Mouse (Mus musculus): Measurements from ENCODE around the gene Ston2.

Ston2 gene

DNA sequence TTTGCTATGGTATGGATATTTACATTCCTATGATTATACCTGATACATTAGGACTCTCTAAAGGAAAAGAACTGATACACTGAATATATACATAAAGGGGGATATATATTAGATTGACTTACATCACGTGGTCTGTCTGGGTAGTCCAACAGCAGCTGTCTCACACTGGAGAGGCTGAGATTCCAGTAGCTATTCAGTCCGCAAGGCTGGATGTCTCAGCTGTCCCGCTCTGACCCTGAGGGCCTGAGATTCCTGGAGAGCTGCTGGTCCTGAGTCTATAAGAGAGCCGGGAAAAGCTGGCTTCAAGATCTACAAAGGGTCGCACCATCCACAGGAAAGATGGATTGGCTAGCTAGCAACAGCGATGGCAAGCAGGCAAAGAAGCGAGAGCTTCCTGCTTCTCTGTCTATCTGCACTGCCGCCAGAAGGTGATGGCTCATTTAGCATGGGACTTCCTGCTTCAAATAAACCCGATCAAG is at the start of gene Ston2:
Ston2 (minus strand) TSS at position 429 of the 479 bp plus-strand sequence.
- peak; percentile 33 for DNase-seq (ENCODE audit: low read depth)

DNA sequence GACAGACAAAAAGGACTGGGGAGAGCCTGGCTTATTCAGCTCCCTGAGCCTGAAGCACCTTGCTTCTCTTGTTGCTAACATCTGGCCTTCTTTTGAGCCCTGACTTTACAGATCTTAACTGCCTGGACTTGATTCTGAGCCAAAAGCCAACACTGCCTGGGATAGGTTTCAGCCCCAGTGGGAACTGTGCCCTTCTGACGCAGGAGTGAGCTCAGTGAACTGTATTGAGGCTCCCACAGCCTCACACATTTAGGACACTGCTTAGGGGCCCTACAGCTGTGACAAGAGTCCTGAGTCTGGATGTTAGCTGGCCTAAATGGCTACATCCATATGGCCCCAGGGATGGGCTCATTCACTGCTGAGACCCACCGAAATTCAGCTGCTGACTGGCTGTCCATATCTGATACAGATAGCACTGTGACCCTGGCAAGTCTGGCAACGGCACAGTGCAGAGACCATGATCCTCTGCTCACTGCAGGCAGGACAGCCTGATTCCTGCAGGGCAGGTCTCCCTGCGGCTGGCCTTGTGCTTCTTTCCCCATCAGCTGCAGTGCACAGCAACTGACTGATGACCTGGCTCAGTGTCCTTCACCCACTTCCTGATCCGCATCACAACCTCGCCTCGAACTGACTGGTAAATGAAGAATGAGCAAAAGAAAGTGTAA is 49.3 kb upstream of the Ston2 start:
- peak; percentile 47 for DNase-seq (ENCODE audit: low read depth)

DNA sequence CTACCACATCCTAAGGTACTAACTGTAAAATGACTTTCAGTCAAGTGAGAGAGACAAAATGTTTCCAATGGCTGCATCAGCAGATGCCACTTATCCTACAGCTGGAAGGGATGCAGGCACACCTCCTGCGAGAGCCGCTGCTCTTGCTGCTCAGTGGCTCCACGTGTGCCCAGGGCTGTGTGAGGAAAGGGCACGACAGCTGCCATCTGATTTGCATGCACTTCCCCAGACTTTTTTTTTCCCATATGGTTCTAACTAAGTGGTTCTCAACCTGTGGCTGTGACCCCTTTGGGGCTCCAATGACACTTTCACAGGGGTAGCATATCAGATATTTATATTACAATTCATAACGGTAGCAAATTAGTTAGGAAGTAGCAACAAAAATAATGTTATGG is 45.7 kb upstream of the Ston2 start:
- no peak for DNase-seq (ENCODE audit: low read depth)

DNA sequence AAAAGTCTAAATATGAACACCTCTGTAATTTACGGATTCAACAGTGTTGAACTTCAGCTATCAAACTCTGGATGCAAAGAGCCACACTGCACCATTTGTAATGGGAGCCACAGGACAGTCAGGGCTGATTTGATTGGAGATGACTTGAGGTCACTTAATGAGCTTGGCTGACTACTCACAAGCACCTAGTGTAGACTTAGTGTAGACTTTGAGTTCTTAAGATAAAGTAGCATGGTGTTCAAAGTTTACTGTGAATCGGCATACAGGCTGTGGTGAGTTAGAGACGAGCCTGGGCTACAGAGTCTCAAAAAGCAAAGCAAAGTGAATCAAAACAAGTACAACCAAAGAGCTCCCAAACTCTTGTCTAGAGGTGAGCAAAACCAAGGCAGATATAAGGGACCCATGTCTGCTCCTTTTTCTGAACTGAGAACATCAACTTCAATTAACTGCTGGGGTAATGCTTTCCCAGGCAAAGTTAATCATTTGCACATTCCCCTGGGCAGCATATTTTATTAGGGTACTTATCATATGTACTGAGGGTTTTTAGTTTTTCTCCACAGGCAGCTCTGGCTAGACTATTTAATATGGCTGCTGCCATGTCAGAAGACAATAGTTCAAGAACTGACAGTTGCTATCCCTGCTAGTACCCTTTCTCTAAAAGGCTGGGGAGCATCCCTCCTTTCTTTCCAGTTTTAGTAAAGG is 45.2 kb upstream of the Ston2 start:
- no peak for DNase-seq (ENCODE audit: low read depth)

DNA sequence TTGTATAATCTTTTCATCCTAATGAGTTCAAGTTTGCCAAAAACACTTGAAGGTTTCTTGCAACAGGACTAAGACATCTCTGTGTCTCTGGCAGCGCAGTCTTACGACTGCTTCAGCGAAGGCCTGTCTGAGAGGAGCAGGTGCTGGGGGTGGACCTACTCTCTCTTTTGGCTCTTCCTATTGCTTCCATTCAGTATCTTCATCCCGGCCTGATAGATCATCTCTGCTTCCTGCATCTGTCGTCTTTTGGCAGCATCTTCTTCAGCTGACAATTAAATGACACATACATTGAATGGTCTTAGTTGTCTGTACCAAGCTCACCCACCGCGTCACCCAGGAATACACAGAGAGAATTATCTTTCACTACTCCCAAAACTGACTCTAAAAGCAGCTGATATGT is 43.2 kb upstream of the Ston2 start:
- no peak for DNase-seq (ENCODE audit: low read depth)

DNA sequence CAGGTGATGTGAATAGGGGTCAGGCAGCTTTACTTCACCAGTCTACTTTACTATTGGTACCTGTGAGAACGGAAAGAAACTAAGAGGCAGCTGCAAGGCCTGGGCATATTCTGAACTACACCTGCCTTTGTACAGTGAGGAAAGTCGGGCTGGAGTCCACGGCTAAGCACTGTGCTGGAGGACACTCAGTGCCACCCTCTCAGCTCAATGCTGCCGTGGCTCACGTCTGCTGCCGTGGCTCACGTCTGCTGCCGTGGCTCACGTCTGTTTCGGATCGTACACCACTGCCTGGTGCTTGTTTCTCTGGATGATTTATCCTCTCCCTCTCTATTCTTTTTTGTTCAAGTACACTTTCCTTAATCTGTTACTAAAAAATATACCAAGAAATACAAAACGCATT is 32.3 kb upstream of the Ston2 start:
- DNase-seq (ENCODE audit: low read depth): no peak

DNA sequence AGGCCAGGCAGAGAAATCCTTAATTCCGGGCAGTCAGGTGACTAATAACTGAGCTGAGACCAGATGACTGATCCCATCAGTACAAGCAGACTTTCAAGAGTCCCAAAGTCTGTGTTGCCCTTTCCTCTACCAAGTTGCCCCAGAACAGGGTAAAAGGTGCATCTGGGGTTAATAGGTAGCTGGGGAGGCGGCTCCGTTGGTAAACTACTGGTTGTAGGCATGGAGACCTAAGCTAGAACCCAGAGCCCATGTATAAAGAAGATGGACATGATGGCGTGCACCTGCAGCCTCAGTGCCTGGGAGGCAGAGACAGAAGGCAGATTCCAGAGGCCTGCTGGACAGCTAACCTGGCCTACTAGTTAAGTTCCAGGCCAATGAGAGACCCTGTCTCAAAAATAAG is 30.5 kb upstream of the Ston2 start:
- no peak for DNase-seq (ENCODE audit: low read depth)

DNA sequence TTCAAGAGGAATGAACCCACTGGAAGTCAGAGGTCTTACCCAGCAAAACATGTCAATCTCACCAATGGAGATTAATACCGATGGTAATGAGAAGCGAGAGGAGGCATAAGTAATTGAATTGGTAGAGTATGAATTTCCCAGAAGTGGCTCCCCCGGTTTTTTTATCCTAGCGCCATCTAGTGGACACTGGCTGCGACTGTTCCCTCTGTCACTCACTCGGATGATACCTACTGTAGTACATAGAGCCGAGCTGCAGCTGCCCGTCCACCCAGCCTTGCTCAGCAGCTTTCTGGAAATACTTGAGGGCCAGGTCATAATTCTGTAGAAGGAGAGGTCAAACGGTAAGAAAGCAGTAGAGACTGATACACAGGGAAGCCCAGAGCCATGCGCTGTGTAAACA is 27.8 kb upstream of the Ston2 start:
- peak; percentile 56 for DNase-seq (ENCODE audit: low read depth)

DNA sequence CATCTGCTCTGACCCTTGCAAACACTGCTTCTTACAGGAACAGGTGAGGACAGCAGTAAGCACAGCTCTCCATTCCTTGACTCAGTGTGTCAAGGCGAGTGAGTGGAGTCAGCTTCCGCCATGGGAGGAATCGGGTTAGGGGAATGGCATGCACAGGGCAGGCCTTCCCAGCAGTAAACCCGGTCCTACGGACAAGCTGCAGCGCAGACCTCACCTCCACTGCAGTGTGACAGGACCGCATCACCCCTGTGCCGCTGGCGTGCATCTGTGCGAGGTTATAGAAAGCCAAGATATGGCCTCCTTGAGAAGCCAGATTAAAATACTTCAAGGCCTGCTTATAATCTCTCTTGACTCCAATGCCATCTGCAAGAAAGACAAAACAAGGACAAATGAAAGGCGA is 27.4 kb upstream of the Ston2 start:
- DNase-seq (ENCODE audit: low read depth): no peak

DNA sequence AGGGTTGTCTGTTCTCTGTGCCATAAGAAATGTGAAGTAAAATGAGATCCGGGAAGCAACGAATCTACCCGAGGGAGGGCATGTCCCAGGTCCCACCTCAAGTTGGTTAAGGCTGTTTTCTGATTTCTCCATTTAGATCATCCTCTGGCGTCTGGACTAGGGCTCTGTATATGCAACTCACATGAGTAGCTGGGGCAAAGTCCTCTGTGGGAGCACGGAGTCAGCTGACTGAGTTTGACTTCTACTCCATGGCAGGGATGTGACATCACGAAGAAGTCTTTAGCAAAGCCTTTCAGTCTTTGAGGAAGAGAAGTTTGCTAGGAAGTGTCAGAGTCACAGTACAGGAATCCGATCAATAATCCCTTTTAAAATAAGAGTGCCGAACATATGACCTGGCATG is 20.7 kb upstream of the Ston2 start:
- no peak for DNase-seq (ENCODE audit: low read depth)

DNA sequence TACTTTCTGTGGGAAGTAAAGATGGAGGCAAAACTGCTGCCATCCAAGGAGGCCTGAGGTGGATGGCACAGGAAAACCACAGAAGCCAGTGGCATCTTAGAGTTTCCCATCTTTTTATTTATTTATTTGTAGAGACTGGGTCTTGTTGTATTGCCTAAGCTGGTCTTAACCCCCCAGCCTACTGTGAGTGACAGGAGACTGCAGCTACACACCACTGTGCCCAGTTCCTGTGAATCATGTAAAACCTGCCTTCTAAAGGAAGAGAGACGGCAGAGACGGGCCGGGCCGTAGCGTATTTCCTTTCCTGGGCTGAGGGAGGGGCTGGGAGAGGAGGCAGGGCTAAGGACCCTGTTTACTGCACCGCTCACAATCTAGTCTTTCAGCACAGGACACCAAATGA is 19.6 kb upstream of the Ston2 start:
- peak; percentile 56 for DNase-seq (ENCODE audit: low read depth)

DNA sequence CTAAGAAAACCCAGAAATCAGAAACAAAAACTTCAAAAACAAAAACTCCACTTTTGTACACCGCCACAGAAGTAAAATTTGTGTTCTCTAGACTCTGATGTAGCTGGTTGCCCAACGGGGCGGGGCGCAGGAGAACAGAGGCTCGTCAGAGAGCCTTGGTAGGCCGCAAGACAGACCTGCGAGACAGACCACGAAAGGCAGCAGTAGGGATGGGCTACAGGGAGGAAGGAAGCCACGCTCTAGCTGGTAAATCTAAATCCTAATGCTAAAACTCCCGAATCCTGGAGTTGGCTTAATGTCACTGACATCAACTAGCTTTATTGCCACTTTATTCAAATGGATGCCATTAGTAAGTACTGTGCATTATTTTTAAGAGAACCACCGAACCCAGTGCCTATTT is 18.9 kb upstream of the Ston2 start:
- no peak for DNase-seq (ENCODE audit: low read depth)

DNA sequence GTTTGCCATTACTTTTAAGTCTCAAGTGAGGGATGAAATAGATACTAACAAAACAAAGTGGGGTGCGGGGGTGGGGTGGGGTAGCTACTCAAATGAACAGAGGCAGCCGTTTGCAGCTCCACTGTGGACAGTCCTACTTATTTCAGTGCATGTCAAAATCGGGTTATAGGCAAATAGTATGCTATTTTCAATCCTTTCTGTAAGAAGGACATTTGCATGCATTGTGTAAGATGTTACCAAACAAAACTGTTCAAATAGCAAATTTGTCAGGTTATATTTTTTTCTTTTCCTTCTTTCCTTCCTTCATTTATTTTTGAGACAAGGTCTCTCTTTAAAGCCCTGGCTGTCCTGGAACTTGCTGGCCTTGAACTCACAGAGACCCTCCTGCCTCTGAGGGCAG is 16.1 kb upstream of the Ston2 start:
- no peak for DNase-seq (ENCODE audit: low read depth)

DNA sequence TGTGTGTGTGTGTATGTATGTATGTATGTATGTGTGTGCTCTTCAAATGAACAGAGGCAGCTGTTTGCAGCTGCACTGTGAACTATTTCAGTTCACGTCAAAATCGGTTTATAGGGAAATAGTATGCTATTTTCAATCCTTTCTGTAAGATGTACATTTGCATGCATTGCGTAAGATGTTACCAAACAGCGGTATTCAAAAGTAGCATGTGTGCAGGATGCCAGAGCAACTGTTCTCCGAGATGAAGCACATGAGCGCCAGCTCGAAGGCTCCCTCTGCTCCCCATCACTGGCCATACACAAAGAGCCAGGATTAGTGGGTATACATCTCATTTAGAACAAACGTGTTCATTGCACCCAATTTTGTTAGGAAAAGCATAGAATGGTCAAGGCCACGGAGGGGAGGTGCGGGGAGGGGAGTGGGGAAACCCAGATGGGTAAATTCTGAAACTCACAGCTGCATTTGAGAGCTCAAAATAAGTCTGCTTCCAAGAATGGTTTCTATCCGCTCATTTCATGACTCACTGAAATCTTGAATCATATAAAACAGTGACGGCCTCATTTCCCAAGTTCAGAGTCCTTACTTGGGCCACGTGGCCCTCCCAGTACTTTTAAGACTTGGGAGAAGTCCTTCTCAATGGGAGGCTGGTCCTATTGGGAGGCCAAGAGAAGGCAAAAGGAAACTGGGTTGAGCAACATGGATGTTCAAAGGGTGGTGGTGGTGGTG is 15.2 kb upstream of the Ston2 start:
- DNase-seq (ENCODE audit: low read depth): no peak

DNA sequence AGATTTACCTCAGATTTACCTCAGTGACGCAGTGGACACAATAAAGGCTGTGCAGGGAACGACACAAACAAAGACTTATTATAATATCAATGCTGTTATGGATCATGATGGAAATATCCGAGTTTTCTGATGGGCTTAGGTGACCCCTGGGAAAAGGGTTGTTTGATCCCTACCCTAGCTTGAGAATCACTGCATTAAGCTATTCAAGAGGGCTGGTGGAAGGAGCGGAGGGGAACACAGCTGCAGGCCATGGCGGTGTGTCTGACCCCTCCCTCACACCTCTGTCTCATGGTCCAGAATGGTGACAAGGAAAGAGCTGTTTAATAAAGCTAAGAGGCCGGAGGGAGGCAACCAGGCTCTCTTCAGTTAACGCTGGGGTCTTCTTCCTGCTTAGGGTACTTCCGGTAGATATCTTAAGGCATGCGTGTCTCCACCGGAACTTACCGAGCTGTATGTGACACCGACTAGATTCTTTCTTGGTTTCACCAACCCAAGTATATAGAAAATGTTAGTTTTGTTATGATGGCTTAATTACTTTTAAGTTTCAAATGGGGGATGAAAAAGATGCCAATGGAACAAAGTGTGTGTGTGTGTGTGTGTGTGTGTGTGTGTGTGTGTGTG is 14.5 kb upstream of the Ston2 start:
- no peak for DNase-seq (ENCODE audit: low read depth)

DNA sequence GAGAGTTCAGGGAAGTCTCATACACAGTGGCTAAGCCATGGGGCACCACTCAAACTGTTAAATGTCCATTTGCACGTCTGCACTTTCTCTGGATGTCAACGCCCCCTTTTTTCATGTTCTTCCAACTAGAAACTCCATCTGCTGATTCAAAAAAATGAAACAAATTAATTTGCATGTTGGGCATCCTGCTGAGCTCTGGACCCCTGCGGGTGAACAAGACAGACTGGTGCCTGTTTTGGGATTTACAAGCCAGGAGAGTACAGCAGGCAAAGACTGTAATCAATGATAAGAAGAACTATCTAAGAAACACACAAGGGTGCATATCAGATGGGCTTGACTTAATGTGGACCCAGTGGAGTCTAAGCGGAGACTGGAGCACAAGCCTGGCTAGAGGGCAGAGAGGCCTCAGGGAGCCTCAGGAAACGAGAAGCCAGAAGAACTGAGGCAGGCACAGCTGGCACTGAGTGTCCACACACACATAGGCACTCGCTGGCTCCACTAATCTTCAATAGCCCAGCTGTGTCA is 12.7 kb upstream of the Ston2 start:
- DNase-seq (ENCODE audit: low read depth): no peak

DNA sequence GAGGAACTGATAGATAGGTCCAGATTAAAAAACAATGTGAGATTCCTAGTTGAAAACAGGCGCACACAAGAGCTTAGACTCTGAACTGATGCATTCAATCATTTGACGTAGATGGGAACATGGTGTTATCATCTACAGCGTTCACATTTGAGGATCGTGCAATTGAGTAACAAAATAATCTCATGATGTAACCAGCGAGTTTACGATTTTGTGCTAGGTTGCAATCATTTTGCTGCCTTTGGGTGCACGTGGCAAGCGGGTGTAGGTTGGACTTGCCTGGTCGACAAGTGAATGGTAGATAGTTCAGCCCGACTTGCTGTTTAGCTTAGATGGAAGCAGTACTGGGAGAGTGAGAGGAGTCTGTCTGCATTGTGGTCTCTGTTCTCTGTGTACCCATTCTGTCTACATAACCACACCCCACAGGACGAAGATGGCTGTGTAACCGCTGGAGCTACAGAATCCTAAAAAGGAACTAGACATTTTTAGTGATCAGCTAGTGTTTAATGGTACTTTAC is 11.7 kb upstream of the Ston2 start:
- DNase-seq (ENCODE audit: low read depth): peak; percentile 37

DNA sequence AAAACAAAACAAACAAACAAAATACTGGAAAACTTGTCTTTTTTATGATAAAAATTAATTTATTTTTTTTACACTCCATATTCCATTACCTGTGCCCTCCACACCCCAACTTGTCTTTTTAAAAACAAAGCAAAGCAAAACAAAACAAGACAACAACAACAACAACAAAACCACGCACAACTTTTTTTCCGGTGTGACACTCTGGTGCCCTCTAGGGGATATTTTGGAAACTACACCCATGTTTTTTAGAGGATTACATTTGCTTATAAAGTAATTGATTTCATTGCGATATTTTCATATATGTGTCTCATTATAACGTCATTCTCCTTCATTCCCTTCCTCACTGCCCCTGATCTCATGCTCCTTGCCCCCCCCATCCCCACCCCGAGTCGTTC is 11.2 kb upstream of the Ston2 start:
- DNase-seq (ENCODE audit: low read depth): peak; percentile 47

DNA sequence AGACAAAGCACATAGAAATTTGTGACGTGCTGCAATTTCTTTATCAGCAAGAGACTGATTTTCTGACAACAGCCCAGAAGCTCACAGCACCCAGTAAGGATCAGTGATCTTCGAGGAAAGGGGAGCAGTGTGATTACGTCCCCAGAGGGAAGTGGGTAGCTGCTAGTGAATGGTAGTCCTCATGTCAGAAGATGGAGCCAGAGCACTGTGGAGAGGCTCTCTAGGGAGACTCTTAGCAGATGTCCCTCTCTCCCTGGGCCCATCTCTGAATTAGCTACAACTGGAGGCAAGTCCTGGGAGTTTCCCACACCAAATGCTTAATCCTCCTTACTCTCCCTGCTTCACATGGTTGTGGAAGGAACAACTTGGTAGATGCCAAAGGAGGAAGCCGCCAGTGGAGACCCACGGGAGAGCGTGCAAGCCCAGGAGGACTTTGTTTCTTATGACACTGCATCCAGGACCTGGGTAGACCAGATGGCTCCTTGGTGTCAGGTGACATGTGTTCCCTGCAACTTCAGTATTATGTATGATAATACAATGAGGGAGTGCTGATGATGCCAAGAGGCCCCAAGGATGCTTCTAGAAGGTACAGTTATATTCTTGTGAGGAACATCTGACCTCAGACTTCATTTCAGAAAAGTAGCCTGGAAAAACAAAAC is 10.7 kb upstream of the Ston2 start:
- DNase-seq (ENCODE audit: low read depth): peak; percentile 53

DNA sequence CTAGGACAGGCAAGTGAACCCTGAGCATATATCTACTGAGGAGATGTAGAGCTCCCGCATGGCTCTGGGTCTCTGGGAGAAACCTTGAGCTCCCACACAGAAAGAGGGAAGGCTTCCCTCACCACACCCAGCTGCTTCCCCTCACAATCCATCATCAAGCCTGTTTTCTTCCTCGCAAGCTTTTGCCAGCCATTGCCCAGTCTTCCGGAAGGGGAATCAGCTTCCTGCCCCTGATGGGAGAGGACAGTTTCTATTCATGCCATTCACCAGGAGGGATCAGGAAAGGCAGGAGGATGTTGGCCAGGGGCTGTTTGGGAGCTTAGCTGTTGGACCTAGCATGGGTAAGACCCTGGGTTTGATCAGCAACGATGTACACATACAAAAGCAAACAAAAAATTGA is 8.6 kb upstream of the Ston2 start:
- DNase-seq (ENCODE audit: low read depth): no peak

DNA sequence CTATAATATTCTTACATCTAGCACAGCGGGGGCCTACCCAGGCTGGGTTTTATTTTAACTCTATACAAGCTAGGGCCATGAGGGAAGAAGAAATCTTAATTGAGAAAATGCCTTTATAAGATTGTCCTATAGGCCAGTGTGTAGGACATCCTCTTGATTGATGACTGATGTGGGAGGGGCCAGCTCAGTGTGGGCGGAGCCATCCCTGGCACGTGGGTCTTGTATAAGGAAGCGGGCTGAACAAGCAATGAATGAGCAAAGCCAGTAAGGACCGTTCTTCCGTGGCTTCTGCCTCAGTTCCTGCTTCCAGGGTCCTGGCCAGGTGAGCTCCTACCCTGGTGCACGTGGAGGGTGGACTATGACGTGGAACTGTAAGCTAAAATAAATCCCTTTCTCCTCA is 5.1 kb upstream of the Ston2 start:
- DNase-seq (ENCODE audit: low read depth): peak; percentile 71

DNA sequence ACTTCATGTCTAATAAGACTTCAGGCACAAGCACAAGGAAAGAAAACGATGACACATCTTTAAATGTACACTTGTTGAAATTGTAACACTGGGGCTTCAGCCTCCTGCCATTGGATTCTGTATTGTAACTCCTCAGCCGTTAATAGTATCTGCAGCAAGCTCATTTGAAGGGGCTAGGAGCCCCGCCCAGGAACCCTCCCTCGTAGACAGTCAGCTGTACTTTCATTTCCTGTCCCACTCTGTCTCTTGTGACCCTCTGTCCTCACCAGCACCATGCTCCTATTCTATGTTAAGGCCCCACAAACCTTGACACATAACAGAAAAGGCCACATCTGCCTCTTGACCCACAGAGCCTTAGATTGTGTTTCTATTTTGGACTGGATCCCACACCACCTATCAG is 3.6 kb upstream of the Ston2 start:
- no peak for DNase-seq (ENCODE audit: low read depth)
